Mouse (Mus musculus) left cerebral cortex, postnatal 36 days (tissue): Measurements from ENCODE around the gene Adgrb2. TPM values are rescaled to one million over a fixed set of nuclear protein-coding genes. Genes with fewer than 3 reads are reported as not detected.

Experiments
- DNase-seq, 2 experiments: peaks; one replicate each; pipeline ENCODE4 v3.0.0; 2021 to 2022; ENCODE audit warnings: low spot score in 2 of 2, mixed read lengths in 1 of 2
- intact Hi-C: fragments of 180-260 bp; cut with DNase I; formaldehyde crosslinking; loops from one replicate; pipeline ENCODE4 v1.15.1; 2025
- total RNA-seq, 2 experiments: library from RNA; stranded (reverse); gene quantifications; 2 replicates each; pipeline ENCODE4 v1.2.3; 2021

The Adgrb2 gene
- total RNA-seq, 2 experiments from 2014 or later = 401 TPM

- DNase-seq = no peak
- intact Hi-C loops = no loop called here
Measured at GRCm38 (mm10) chr4:130055160-130056010, 70.7 kb downstream of the Adgrb2 start.

- intact Hi-C loops = no loop called here
- DNase-seq = no peak
Measured at GRCm38 (mm10) chr4:130056011-130056322, 71.3 kb downstream of the Adgrb2 start.

GRCm38 (mm10) chr4:130056471-130056870, 71.8 kb downstream of the Adgrb2 start:
- no peak for DNase-seq
- intact Hi-C loops = no loop called here

- no peak for DNase-seq
Measured at GRCm38 (mm10) chr4:130060937-130061336, 76.3 kb downstream of the Adgrb2 start.

GRCm38 (mm10) chr4:130063191-130063590, 78.5 kb downstream of the Adgrb2 start:
- intact Hi-C loops = no loop called here
- no peak for DNase-seq

More at GRCm38 (mm10) chr4:130060937-130061336, 76.3 kb downstream of the Adgrb2 start:
- intact Hi-C loops = no loop called here

GRCm38 (mm10) chr4:130066816-130067215, 82.1 kb downstream of the Adgrb2 start:
- no peak for DNase-seq
- intact Hi-C loops = no loop called here

GRCm38 (mm10) chr4:130070523-130070922, 85.9 kb downstream of the Adgrb2 start:
- intact Hi-C loops = no loop called here

GRCm38 (mm10) chr4:130071758-130072157, 87.1 kb downstream of the Adgrb2 start:
- intact Hi-C loops = no loop called here
- DNase-seq = no peak

More at GRCm38 (mm10) chr4:130070523-130070922, 85.9 kb downstream of the Adgrb2 start:
- DNase-seq = no peak

Other genes with a start within 250 kb of the Adgrb2 start
- gene Khdrbs1, start 242.6 kb upstream of the Adgrb2 start, total RNA-seq = 10 to 100 TPM; 85.2 to 94.1 TPM
- gene Ptp4a2, start 173.7 kb upstream of the Adgrb2 start, total RNA-seq = 100 to 1,000 TPM; 119 to 127 TPM
- gene Spocd1, start 55.6 kb upstream of the Adgrb2 start, total RNA-seq = under 1 TPM; 0.22 to 0.48 TPM
- 10 to 100 TPM; 15.9 to 21.4 TPM for gene Col16a1, start 63.0 kb downstream of the Adgrb2 start, total RNA-seq
- gene Pef1, start 117.7 kb downstream of the Adgrb2 start, total RNA-seq = 10 to 100 TPM; 66.4 to 74.5 TPM
- gene Hcrtr1, start 154.5 kb downstream of the Adgrb2 start, total RNA-seq = 1 to 10 TPM; 2.0 to 2.4 TPM
- gene Tinagl1, start 190.3 kb downstream of the Adgrb2 start, total RNA-seq = 10 to 100 TPM in 1 of 2 experiments, 1 to 10 TPM in 1; 8.0 to 13.4 TPM
- gene Gm853, start 237.5 kb downstream of the Adgrb2 start, total RNA-seq = not detected